Mouse (Mus musculus) kidney, embryonic 15.5 days (tissue): ENCODE data around the gene Rnf17. TPM values are rescaled to one million over a fixed set of nuclear protein-coding genes. Genes with fewer than 3 reads are reported as not detected.

ENCODE experiments used
- ATAC-seq: fragments of 200-750 bp; cut with Nextera tagmentation; replicated peaks from 2 replicates; pipeline ENCODE4 v1.8.0; 2017; ENCODE audit warnings: moderate TSS enrichment; ENCODE audit not compliant: low FRiP score
- H3K27ac ChIP-seq: fragments of 300-500 bp; sonication (generic); 2 replicates; pipeline ENCODE4 v1.5.1; 2015; ENCODE audit warnings: mild to moderate bottlenecking, inconsistent platforms
- H3K27me3 ChIP-seq: fragments of 300-500 bp; sonication (generic); 2 replicates; pipeline ENCODE4 v1.6.1; 2015; ENCODE audit warnings: inconsistent platforms
- H3K36me3 ChIP-seq: fragments of 300-500 bp; sonication (generic); 2 replicates; pipeline ENCODE4 v1.6.1; 2015; ENCODE audit warnings: inconsistent platforms
- H3K4me1 ChIP-seq: fragments of 300-500 bp; sonication (generic); 2 replicates; pipeline ENCODE4 v1.6.1; 2015; ENCODE audit warnings: inconsistent platforms
- H3K4me2 ChIP-seq: fragments of 300-500 bp; sonication (generic); 2 replicates; pipeline ENCODE4 v1.6.1; 2015; ENCODE audit warnings: moderate library complexity, mild to moderate bottlenecking, inconsistent platforms
- H3K4me3 ChIP-seq: fragments of 300-500 bp; sonication (generic); replicated peaks from 2 replicates; pipeline ENCODE4 v1.5.1; 2015; ENCODE audit warnings: mild to moderate bottlenecking, inconsistent platforms
- H3K9ac ChIP-seq: fragments of 300-500 bp; sonication (generic); 2 replicates; pipeline ENCODE4 v1.6.1; 2015; ENCODE audit warnings: mild to moderate bottlenecking, inconsistent platforms
- H3K9me3 ChIP-seq: fragments of 300-500 bp; sonication (generic); replicated peaks from 2 replicates; pipeline ENCODE4 v1.6.1; 2016; ENCODE audit warnings: inconsistent platforms
- whole genome bisulfite sequencing: fragments of 180-500 bp; shearing (Covaris S2); methylation state at CpG from one replicate; pipeline ENCODE4 v1.1.7; 2015; ENCODE audit warnings: mixed read lengths; 5-methylcytosine and 5-hydroxymethylcytosine counted together
- polyA plus RNA-seq: library from polyadenylated mRNA; unstranded; fragments of >200 nt; fragmentation: Nextera tagmentation; extraction: Ambion mirVana; gene quantifications from 2 replicates; pipeline ENCODE4 v1.2.1, GENCODE M21; 2015

Rnf17 gene
- polyA plus RNA-seq, 1 experiment from 2014 or later = 1.5 TPM

- H3K36me3 ChIP-seq = no peaks in the 10 kb centered on the region
- no peak overlapping the region for H3K4me2 ChIP-seq
- 86% methylated on average over 2 of the region's 2 CpGs for WGBS
- no peak overlapping the region for H3K4me3 ChIP-seq
- ATAC-seq = no peak
- H3K27ac ChIP-seq = no peak overlapping the region
- no peaks in the 10 kb centered on the region for H3K9me3 ChIP-seq
- no peaks in the 10 kb centered on the region for H3K4me1 ChIP-seq
- H3K9ac ChIP-seq = no peak overlapping the region
- no peaks in the 10 kb centered on the region for H3K27me3 ChIP-seq
Observed at GRCm38 (mm10) chr14:56514775-56515174, 112.4 kb downstream of the Rnf17 start.

- no peak overlapping the region for H3K9ac ChIP-seq
- WGBS = 89% methylated on average over 2 of the region's 2 CpGs
- ATAC-seq = no peak
Observed at GRCm38 (mm10) chr14:56530788-56531187, 128.4 kb downstream of the Rnf17 start.

GRCm38 (mm10) chr14:56544946-56545345 is 142.6 kb downstream of the Rnf17 start:
- ATAC-seq = no peak
- Histone ChIP-seq H3K9me3 (no peaks in the 10 kb centered on the region), H3K9ac (no peak overlapping the region), H3K27me3 (no peaks in the 10 kb centered on the region), H3K4me1 (no peaks in the 10 kb centered on the region), H3K4me2 (no peak overlapping the region), H3K36me3 (peaks cover 13% of the 10 kb centered on the region; the same call in 1 of the 2 replicates), H3K4me3 (no peak overlapping the region), H3K27ac (no peak overlapping the region)
- 89% methylated on average over 1 of the region's 1 CpGs for WGBS

More at GRCm38 (mm10) chr14:56530788-56531187, 128.4 kb downstream of the Rnf17 start:
- H3K27me3 ChIP-seq = no peaks in the 10 kb centered on the region
- no peak overlapping the region for H3K27ac ChIP-seq
- H3K4me2 ChIP-seq = no peak overlapping the region
- H3K4me3 ChIP-seq = no peak overlapping the region
- H3K36me3 ChIP-seq = peaks cover 54% of the 10 kb centered on the region
- H3K4me1 ChIP-seq = no peaks in the 10 kb centered on the region
- H3K9me3 ChIP-seq = no peaks in the 10 kb centered on the region

GRCm38 (mm10) chr14:56545491-56545890 is 143.1 kb downstream of the Rnf17 start:
- no peak for ATAC-seq
- no peak overlapping the region for H3K9ac ChIP-seq
- no peak overlapping the region for H3K27ac ChIP-seq
- 88% methylated on average over 4 of the region's 4 CpGs for WGBS
- no peak overlapping the region for H3K4me3 ChIP-seq
- H3K27me3 ChIP-seq = no peaks in the 10 kb centered on the region
- peaks cover 16% of the 10 kb centered on the region; the same call in 1 of the 2 replicates for H3K36me3 ChIP-seq
- no peaks in the 10 kb centered on the region for H3K4me1 ChIP-seq
- H3K4me2 ChIP-seq = no peak overlapping the region
- no peaks in the 10 kb centered on the region for H3K9me3 ChIP-seq

GRCm38 (mm10) chr14:56550960-56551359 is 148.6 kb downstream of the Rnf17 start:
- Histone ChIP-seq H3K4me1 (no peaks in the 10 kb centered on the region), H3K36me3 (peaks cover 48% of the 10 kb centered on the region), H3K4me2 (no peak overlapping the region), H3K4me3 (no peak overlapping the region), H3K27ac (no peak overlapping the region), H3K27me3 (no peaks in the 10 kb centered on the region), H3K9ac (no peak overlapping the region), H3K9me3 (no peaks in the 10 kb centered on the region)
- no peak for ATAC-seq
- WGBS = 86% methylated on average over 4 of the region's 4 CpGs

- H3K36me3 ChIP-seq = peaks cover 52% of the 10 kb centered on the region
- no peaks in the 10 kb centered on the region for H3K4me1 ChIP-seq
- no peak for ATAC-seq
- H3K9me3 ChIP-seq = no peaks in the 10 kb centered on the region
- no peak overlapping the region for H3K4me2 ChIP-seq
- 90% methylated on average over 6 of the region's 6 CpGs for WGBS
- H3K27ac ChIP-seq = no peak overlapping the region
- no peak overlapping the region for H3K9ac ChIP-seq
- no peaks in the 10 kb centered on the region for H3K27me3 ChIP-seq
- H3K4me3 ChIP-seq = no peak overlapping the region
Observed at GRCm38 (mm10) chr14:56552924-56553323, 150.5 kb downstream of the Rnf17 start.

- Histone ChIP-seq H3K27ac (no peak overlapping the region), H3K9me3 (no peaks in the 10 kb centered on the region), H3K36me3 (peaks cover 56% of the 10 kb centered on the region), H3K4me1 (no peaks in the 10 kb centered on the region), H3K27me3 (no peaks in the 10 kb centered on the region), H3K9ac (no peak overlapping the region), H3K4me3 (no peak overlapping the region), H3K4me2 (no peak overlapping the region)
- ATAC-seq = no peak
- WGBS = 95% methylated on average over 7 of the region's 7 CpGs
Observed at GRCm38 (mm10) chr14:56553331-56553730, 150.9 kb downstream of the Rnf17 start.

GRCm38 (mm10) chr14:56554716-56555115 is 152.3 kb downstream of the Rnf17 start:
- ATAC-seq = no peak
- Histone ChIP-seq H3K9me3 (no peaks in the 10 kb centered on the region), H3K9ac (no peak overlapping the region), H3K4me1 (no peaks in the 10 kb centered on the region), H3K27me3 (no peaks in the 10 kb centered on the region), H3K4me3 (no peak overlapping the region), H3K4me2 (no peak overlapping the region), H3K27ac (no peak overlapping the region), H3K36me3 (peaks cover 58% of the 10 kb centered on the region)
- 98% methylated on average over 2 of the region's 2 CpGs for WGBS

GRCm38 (mm10) chr14:56559134-56559533 is 156.8 kb downstream of the Rnf17 start:
- H3K9ac ChIP-seq = no peak overlapping the region
- no peaks in the 10 kb centered on the region for H3K4me1 ChIP-seq
- no peak for ATAC-seq
- WGBS = 90% methylated on average over 3 of the region's 3 CpGs
- H3K27ac ChIP-seq = no peak overlapping the region
- no peaks in the 10 kb centered on the region for H3K27me3 ChIP-seq
- H3K36me3 ChIP-seq = peaks cover 37% of the 10 kb centered on the region
- H3K4me3 ChIP-seq = no peak overlapping the region
- H3K9me3 ChIP-seq = no peaks in the 10 kb centered on the region
- H3K4me2 ChIP-seq = no peak overlapping the region

GRCm38 (mm10) chr14:56567476-56567875 is 165.1 kb downstream of the Rnf17 start:
- no peak for ATAC-seq
- Histone ChIP-seq H3K4me1 (peaks cover 14% of the 10 kb centered on the region), H3K27me3 (no peaks in the 10 kb centered on the region), H3K27ac (peak overlapping the region; percentile 37; the same call in 1 of the 2 replicates), H3K9me3 (no peaks in the 10 kb centered on the region), H3K36me3 (peaks cover 17% of the 10 kb centered on the region), H3K4me2 (no peak overlapping the region), H3K4me3 (no peak overlapping the region), H3K9ac (no peak overlapping the region)
- WGBS = 36% methylated on average over 7 of the region's 7 CpGs

- H3K27ac ChIP-seq = no peak overlapping the region
- no peak overlapping the region for H3K4me3 ChIP-seq
- WGBS = 73% methylated on average over 4 of the region's 4 CpGs
- peaks cover 4% of the 10 kb centered on the region; the same call in 1 of the 2 replicates for H3K36me3 ChIP-seq
- H3K9ac ChIP-seq = no peak overlapping the region
- H3K27me3 ChIP-seq = no peaks in the 10 kb centered on the region
- peaks cover 14% of the 10 kb centered on the region for H3K4me1 ChIP-seq
- no peaks in the 10 kb centered on the region for H3K9me3 ChIP-seq
- H3K4me2 ChIP-seq = no peak overlapping the region
- no peak for ATAC-seq
Observed at GRCm38 (mm10) chr14:56569041-56569440, 166.7 kb downstream of the Rnf17 start.

- Histone ChIP-seq H3K4me1 (peaks cover 27% of the 10 kb centered on the region), H3K36me3 (no peaks in the 10 kb centered on the region), H3K27ac (peak overlapping the region; percentile 70), H3K9ac (peak overlapping the region; percentile 55), H3K9me3 (no peaks in the 10 kb centered on the region), H3K4me2 (peak overlapping the region; percentile 64), H3K4me3 (peak overlapping the region; percentile 69), H3K27me3 (no peaks in the 10 kb centered on the region)
- under 1% methylated on average over 59 of the region's 59 CpGs for WGBS
- ATAC-seq = peak; percentile 97
Observed at GRCm38 (mm10) chr14:56571310-56572093, 169.1 kb downstream of the Rnf17 start.
